12 mouse cellular contexts compared by ENCODE assay signal in genomic region chr7:141838779-141839178, GRCm38 (mm10). TPM values are rescaled to one million over a fixed set of nuclear protein-coding genes. Genes with fewer than 3 reads are reported as not detected.
DNase-seq lines count a peak whose midpoint lies in the region; ATAC-seq and TF ChIP-seq lines count a peak whose summit lies in the region.
"Had no signal": no experiment of that assay in that cellular context is flagged by ENCODE, and none has a peak within 500 bp of the region (broad histone marks: within the 10 kb centered on the region; RNA-seq: fewer than 3 reads in every experiment).

Muc5b (plus strand) TSS chr7:141839070.

- no peak within 1 kb of the TSS for H3K4me2 ChIP-seq in heart, embryonic 16.5 days (ENCODE audit: low read depth, low read length)
- H3K4me2 ChIP-seq in midbrain, embryonic 13.5 days (replicated peaks), result no peak within 1 kb of the TSS
- no peak within 1 kb of the TSS for H3K4me2 ChIP-seq in intestine, embryonic 15.5 days (replicated peaks)

- no peaks in the 10 kb centered on the region for H3K36me3 ChIP-seq in heart, embryonic 16.5 days (ENCODE audit: control insufficient read depth, insufficient read depth)
- H3K36me3 ChIP-seq in midbrain, embryonic 13.5 days, result no peaks in the 10 kb centered on the region
- H3K36me3 ChIP-seq in midbrain, embryonic 10.5 days, result no peaks in the 10 kb centered on the region
- H3K36me3 ChIP-seq in intestine, embryonic 15.5 days, result no peaks in the 10 kb centered on the region
- H3K36me3 ChIP-seq: forebrain, embryonic 10.5 days had no signal

- no peaks in the 10 kb centered on the region for H3K9me3 ChIP-seq in heart, embryonic 16.5 days (replicated peaks; ENCODE audit: control insufficient read depth, low read length)
- no peaks in the 10 kb centered on the region for H3K9me3 ChIP-seq in midbrain, embryonic 13.5 days
- no peaks in the 10 kb centered on the region for H3K9me3 ChIP-seq in midbrain, embryonic 10.5 days (replicated peaks)
- no peaks in the 10 kb centered on the region for H3K9me3 ChIP-seq in intestine, embryonic 15.5 days
- H3K9me3 ChIP-seq: forebrain, embryonic 10.5 days had no signal

- DNase-seq in heart, adult 9 months (ENCODE audit: low spot score in 2 of 2), result no peak
- no peak for DNase-seq in midbrain, embryonic 10.5 days (ENCODE audit: low spot score)
- no peak for DNase-seq in left cerebral cortex, adult 2 months (ENCODE audit: extremely low spot score in 1 of 2, low spot score in 2 of 2)
- no peak for DNase-seq in cerebellum, adult 8-10 months
- DNase-seq: cerebellum, adult 9-10 months had no signal

- no peak within 1 kb of the TSS for H3K9ac ChIP-seq in heart, embryonic 16.5 days (ENCODE audit: low read length)
- H3K9ac ChIP-seq in midbrain, embryonic 13.5 days (replicated peaks), result 0 out of 2 replicates have a peak within 1 kb of the TSS, but pooled peaks have one; percentile 23
- H3K9ac ChIP-seq in intestine, embryonic 15.5 days, result no peak within 1 kb of the TSS

- ATAC-seq in heart, embryonic 16.5 days (replicated peaks; ENCODE audit: extremely low read depth, insufficient read depth, low FRiP score), result peak; percentile 59; the same call in 1 of the 2 replicates
- no peak for ATAC-seq in midbrain, embryonic 13.5 days
- peak; percentile 70 for ATAC-seq in intestine, embryonic 15.5 days
- peak; percentile 52 for ATAC-seq in megakaryocyte progenitor cell, adult 5-6 weeks (replicated peaks; ENCODE audit: poor library complexity)
- ATAC-seq: activated CD4-positive, CD25-positive, alpha-beta regulatory T cell, adult 4 months had no signal

- peaks cover 23% of the 10 kb centered on the region for H3K4me1 ChIP-seq in heart, embryonic 16.5 days (ENCODE audit: control insufficient read depth, insufficient read depth, low read length)
- H3K4me1 ChIP-seq in midbrain, embryonic 13.5 days (replicated peaks), result no peaks in the 10 kb centered on the region
- no peaks in the 10 kb centered on the region for H3K4me1 ChIP-seq in midbrain, embryonic 10.5 days
- H3K4me1 ChIP-seq in intestine, embryonic 15.5 days (replicated peaks), result no peaks in the 10 kb centered on the region
- H3K4me1 ChIP-seq: forebrain, embryonic 10.5 days had no signal

- intact Hi-C loops in left cerebral cortex, adult 2 months (cut with DNase I), result no loop called here

- 53% methylated on average over 5 of the region's 5 CpGs for WGBS in heart, embryonic 16.5 days
- 66% methylated on average over 5 of the region's 5 CpGs for WGBS in midbrain, embryonic 13.5 days
- WGBS in midbrain, embryonic 10.5 days, result 78% methylated on average over 5 of the region's 5 CpGs
- WGBS in intestine, embryonic 15.5 days, result 59% methylated on average over 5 of the region's 5 CpGs

- H3K27ac ChIP-seq in heart, embryonic 16.5 days (ENCODE audit: low read length), result no peak within 1 kb of the TSS
- no peak within 1 kb of the TSS for H3K27ac ChIP-seq in midbrain, embryonic 13.5 days
- H3K27ac ChIP-seq in midbrain, embryonic 10.5 days (replicated peaks), result no peak within 1 kb of the TSS
- H3K27ac ChIP-seq in intestine, embryonic 15.5 days, result no peak within 1 kb of the TSS
- no peak within 1 kb of the TSS for H3K27ac ChIP-seq in left cerebral cortex, adult 2 months
- H3K27ac ChIP-seq: forebrain, embryonic 10.5 days had no signal

- no peaks in the 10 kb centered on the region; the same call in none of the 2 replicates for H3K27me3 ChIP-seq in heart, embryonic 16.5 days (ENCODE audit: control insufficient read depth, insufficient read depth, low read length)
- H3K27me3 ChIP-seq in midbrain, embryonic 13.5 days, result no peaks in the 10 kb centered on the region
- H3K27me3 ChIP-seq in midbrain, embryonic 10.5 days (ENCODE audit: low read depth, poor library complexity, severe bottlenecking), result no peaks in the 10 kb centered on the region
- no peaks in the 10 kb centered on the region; the same call in 1 of the 2 replicates for H3K27me3 ChIP-seq in intestine, embryonic 15.5 days (replicated peaks)

- TF ChIP-seq CTCF in left cerebral cortex, adult 2 months (IDR thresholded peaks at IDR 0.05), result no peak

- no peak within 1 kb of the TSS for H3K4me3 ChIP-seq in heart, embryonic 16.5 days (ENCODE audit: low read length)
- H3K4me3 ChIP-seq in midbrain, embryonic 13.5 days (replicated peaks), result no peak within 1 kb of the TSS
- H3K4me3 ChIP-seq in midbrain, embryonic 10.5 days, result no peak within 1 kb of the TSS
- H3K4me3 ChIP-seq in intestine, embryonic 15.5 days (replicated peaks), result no peak within 1 kb of the TSS
- no peak within 1 kb of the TSS for H3K4me3 ChIP-seq in left cerebral cortex, adult 2 months
- H3K4me3 ChIP-seq: forebrain, embryonic 10.5 days had no signal

RNA-seq across cellular contexts. Expression of gene Muc5b, which starts in this region (rescaled TPM):
- 0.29 and 0.43 TPM in 2 replicates for polyA plus RNA-seq in heart, embryonic 16.5 days (2015; fragmentation: Nextera tagmentation; extraction: Ambion mirVana)
- 0.04 TPM in 2 replicates for polyA plus RNA-seq in midbrain, embryonic 13.5 days (2015; fragmentation: Nextera tagmentation; extraction: Ambion mirVana)
- 0.01 TPM in 2 replicates for polyA plus RNA-seq in midbrain, embryonic 10.5 days (2016; fragmentation: Nextera tagmentation; extraction: Ambion mirVana)
- polyA plus RNA-seq in intestine, embryonic 15.5 days (2015; fragmentation: Nextera tagmentation; extraction: Ambion mirVana), result 0.01 and 0.03 TPM in 2 replicates
- total RNA-seq in megakaryocyte progenitor cell, adult 5-6 weeks (2015), result 0.10 TPM in 2 replicates
- 0.03 TPM in 1 of 2 replicates, not detected in the other for total RNA-seq in megakaryocyte progenitor cell, adult 5-6 weeks (2017)
- total RNA-seq in left cerebral cortex, adult 2 months (2021), result not detected
- total RNA-seq: left cerebral cortex, postnatal 14 days had no signal
- polyA plus RNA-seq: activated CD4-positive, CD25-positive, alpha-beta regulatory T cell, adult 4 months had no signal

Comparison
In these comparisons a context has a peak if more than half of its experiments do, and no peak if none do; other contexts are left out.
1. Peak in ATAC-seq in heart, embryonic 16.5 days; RNA of the gene not detected or under 1 TPM.
2. Peak in ATAC-seq in intestine, embryonic 15.5 days; RNA of the gene not detected or under 1 TPM.
3. Peak in ATAC-seq in megakaryocyte progenitor cell, adult 5-6 weeks; RNA of the gene not detected or under 1 TPM.